Mouse (Mus musculus) intestine, embryonic 16.5 days (tissue): ENCODE measurements at regions not wholly inside any gene's neighbourhood (a gene's known extent, or its start where the extent isn't known, plus 50 kb on each side); places are given as distances from the start of the nearest gene placed in this dataset.

Experiments used
- ATAC-seq: fragments of 200-750 bp; cut with Nextera tagmentation; 2 replicates; pipeline ENCODE4 v1.8.0; 2017; ENCODE audit warnings: moderate TSS enrichment, moderate library complexity
- H3K27ac ChIP-seq: fragments of 300-500 bp; sonication (generic); 2 replicates; pipeline ENCODE4 v1.5.1; 2014; ENCODE audit warnings: mild to moderate bottlenecking, low read length
- H3K27me3 ChIP-seq: fragments of 300-500 bp; sonication (generic); replicated peaks from 2 replicates; pipeline ENCODE4 v1.6.1; 2014; ENCODE audit warnings: low read length, control low read depth, mixed read lengths; ENCODE audit not compliant: control insufficient read depth, insufficient read depth
- H3K36me3 ChIP-seq: fragments of 300-500 bp; sonication (generic); 2 replicates; pipeline ENCODE4 v1.6.1; 2014; ENCODE audit warnings: low read length, control low read depth; ENCODE audit not compliant: control insufficient read depth, insufficient read depth
- H3K4me1 ChIP-seq: fragments of 300-500 bp; sonication (generic); 2 replicates; pipeline ENCODE4 v1.6.1; 2014; ENCODE audit warnings: low read length, control low read depth, mixed read lengths; ENCODE audit not compliant: control insufficient read depth, insufficient read depth
- H3K4me2 ChIP-seq: fragments of 300-500 bp; sonication (generic); 2 replicates; pipeline ENCODE4 v1.6.1; 2014; ENCODE audit warnings: low read depth, low read length, control low read depth
- H3K4me3 ChIP-seq: fragments of 300-500 bp; sonication (generic); 2 replicates; pipeline ENCODE4 v1.5.1; 2014; ENCODE audit warnings: mild to moderate bottlenecking, low read length
- H3K9ac ChIP-seq: fragments of 300-500 bp; sonication (generic); 2 replicates; pipeline ENCODE4 v1.6.1; 2014; ENCODE audit warnings: low read depth, low read length
- H3K9me3 ChIP-seq: fragments of 300-500 bp; sonication (generic); 2 replicates; pipeline ENCODE4 v1.6.1; 2016; ENCODE audit warnings: low read length, control low read depth; ENCODE audit not compliant: control insufficient read depth
- WGBS: fragments of 180-500 bp; shearing (Covaris S2); extraction: QIAGEN DNeasy Blood & Tissue Kit; methylation state at CpG from one replicate; pipeline ENCODE4 v1.1.7; 2014; 5-methylcytosine and 5-hydroxymethylcytosine counted together

DNA sequence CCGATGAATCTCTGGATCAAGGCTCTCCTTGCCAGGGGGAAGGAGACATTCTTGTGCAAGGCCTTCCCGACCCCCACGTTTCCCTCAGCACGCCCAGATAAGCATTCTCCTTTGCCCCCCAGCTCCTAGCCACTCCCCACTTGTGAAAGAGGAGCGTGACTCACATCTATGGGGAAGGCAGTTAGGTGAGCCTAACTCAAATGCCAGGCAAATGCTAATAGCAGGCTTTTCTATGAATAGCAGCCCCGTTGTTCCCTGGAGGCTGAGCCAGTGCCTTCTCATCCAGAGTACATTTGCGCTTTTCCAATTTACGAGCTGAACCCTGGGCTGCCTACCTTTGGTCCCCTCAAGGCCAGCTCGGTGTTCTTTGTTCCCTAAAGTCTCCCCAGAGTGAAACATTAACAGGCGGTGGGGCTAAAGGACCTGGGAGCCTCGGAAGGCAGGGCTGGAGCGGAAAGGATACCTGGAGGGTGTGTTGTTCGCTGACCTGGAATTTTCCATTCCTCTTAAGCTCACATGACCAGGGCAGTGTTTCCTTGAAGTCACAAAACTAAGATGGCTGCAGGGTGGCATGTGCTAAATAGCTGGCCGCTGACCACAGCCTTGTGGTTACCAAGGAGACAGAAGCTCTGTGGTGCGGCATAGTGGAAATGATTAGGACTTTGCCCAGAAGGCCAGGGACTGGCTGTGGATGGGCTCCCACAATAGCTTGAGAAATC, 87.5 kb downstream of the Atp1a1 start:
- Histone ChIP-seq H3K4me2 (peak overlapping the region; percentile 38; the same call in 1 of the 2 replicates), H3K27ac (peak overlapping the region; percentile 98), H3K9ac (peak overlapping the region; percentile 63), H3K4me1 (peaks cover 51% of the 10 kb centered on the region), H3K9me3 (no peaks in the 10 kb centered on the region), H3K36me3 (no peaks in the 10 kb centered on the region), H3K27me3 (no peaks in the 10 kb centered on the region), H3K4me3 (no peak overlapping the region; the same call in 1 of the 2 replicates)
- ATAC-seq, result peak; percentile 86
- WGBS, result 44% methylated on average over 15 of the region's 15 CpGs

DNA sequence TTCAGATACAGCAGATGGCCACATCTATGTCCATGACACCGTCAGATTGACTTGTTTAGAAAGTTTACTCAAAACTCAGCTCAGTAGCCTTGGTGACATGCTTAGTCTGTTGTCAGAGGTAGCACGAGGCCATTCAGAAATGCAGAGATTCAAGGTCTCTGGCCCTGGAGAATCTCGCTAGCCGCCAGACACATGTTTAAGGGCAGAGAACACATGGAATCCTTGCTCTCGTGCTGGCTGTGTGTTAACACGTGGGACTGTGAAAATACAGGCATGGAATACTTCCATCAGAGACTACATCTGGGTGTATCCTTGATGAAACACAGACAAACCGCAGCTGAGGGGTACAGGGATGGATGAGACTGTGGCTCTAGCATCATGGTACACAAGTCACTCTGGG, 88.9 kb downstream of the Atp1a1 start:
- H3K27ac ChIP-seq, result peak overlapping the region; percentile 98
- H3K27me3 ChIP-seq, result no peaks in the 10 kb centered on the region
- H3K4me2 ChIP-seq, result peak overlapping the region; percentile 38; the same call in 1 of the 2 replicates
- ATAC-seq, result no peak
- H3K36me3 ChIP-seq, result no peaks in the 10 kb centered on the region
- 85% methylated on average over 7 of the region's 7 CpGs for WGBS
- H3K4me3 ChIP-seq, result no peak overlapping the region
- H3K9me3 ChIP-seq, result no peaks in the 10 kb centered on the region
- H3K4me1 ChIP-seq, result peaks cover 48% of the 10 kb centered on the region
- H3K9ac ChIP-seq, result no peak overlapping the region

DNA sequence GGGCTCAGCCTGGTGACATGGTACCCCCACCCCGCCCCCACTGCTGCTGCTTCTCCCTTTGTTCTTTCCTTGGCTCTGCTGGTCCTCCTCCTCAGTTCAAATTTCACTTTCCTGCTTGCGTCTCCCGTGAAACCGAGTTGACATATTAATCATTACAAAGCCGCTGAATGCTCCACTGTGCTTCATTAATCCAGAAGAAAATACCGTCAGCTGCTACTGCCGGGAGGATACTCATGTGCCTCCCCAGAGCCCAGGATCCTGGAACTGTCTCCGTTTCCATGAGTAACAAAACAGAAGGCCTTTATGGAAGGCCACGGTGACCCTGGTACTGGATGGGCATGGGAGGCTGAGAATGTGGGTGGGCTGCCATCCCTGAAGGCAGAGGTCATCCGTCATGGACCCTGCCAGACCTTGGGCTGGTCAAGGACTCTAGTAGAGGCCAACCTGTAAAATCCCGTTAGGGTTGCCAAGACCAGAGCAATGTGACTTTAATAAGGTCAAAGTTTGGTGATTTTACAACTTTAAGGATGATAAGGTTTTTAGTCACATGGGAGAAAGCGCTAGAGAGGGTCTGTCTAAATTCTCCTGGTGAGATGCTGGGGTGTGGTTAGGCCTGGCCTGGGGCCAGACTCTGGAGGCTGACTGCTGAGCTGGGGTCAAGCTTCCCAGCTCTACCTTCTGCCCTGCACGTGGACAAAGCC, 90.7 kb downstream of the Atp1a1 start:
- 23% methylated on average over 13 of the region's 13 CpGs for WGBS
- peak; percentile 18 for ATAC-seq
- peak overlapping the region; percentile 62 for H3K27ac ChIP-seq
- H3K9me3 ChIP-seq, result no peaks in the 10 kb centered on the region
- no peak overlapping the region for H3K4me2 ChIP-seq
- H3K27me3 ChIP-seq, result no peaks in the 10 kb centered on the region
- peaks cover 33% of the 10 kb centered on the region for H3K4me1 ChIP-seq
- no peak overlapping the region for H3K4me3 ChIP-seq
- no peaks in the 10 kb centered on the region for H3K36me3 ChIP-seq
- H3K9ac ChIP-seq, result 0 out of 2 replicates have a peak overlapping the region, but pooled peaks have one; percentile 14
